Comparison of ENCODE assay signal across 15 mouse cellular contexts in the genomic region with DNA sequence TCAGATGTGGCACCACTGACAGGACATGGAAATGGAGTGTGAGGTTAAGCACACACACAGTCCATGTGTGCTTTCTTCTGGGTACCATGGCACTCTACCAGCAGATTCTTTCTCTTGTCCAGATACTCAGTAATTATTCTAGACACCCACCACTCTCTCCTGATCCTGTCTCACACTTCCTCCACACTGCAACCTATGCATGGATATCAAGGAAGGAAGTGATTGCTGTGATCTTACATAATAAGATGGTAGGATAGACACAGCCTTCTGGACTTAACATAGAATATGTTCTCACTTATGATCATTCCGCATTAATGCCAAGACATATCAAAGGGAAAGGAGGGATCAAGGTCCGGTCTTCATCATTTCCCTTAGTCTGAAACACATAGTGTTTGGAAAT.
"Had no signal": no experiment of that assay in that cellular context is flagged by ENCODE, and none has a peak within 500 bp of the region (broad histone marks: within the 10 kb centered on the region; RNA-seq: fewer than 3 reads in every experiment).

No protein-coding gene starts in this region.

- H3K4me1 ChIP-seq: stomach, embryonic 15.5 days had no signal

- H3K27ac ChIP-seq: neural tube, embryonic 13.5 days; neural tube, embryonic 15.5 days; stomach, embryonic 15.5 days; stomach, postnatal 0 days had no signal

- H3K9me3 ChIP-seq: neural tube, embryonic 13.5 days; neural tube, embryonic 15.5 days; stomach, embryonic 15.5 days had no signal

- H3K4me2 ChIP-seq: neural tube, embryonic 13.5 days; neural tube, embryonic 15.5 days; stomach, embryonic 15.5 days had no signal

- H3K4me3 ChIP-seq: neural tube, embryonic 13.5 days; neural tube, embryonic 15.5 days; stomach, embryonic 15.5 days had no signal

- DNase-seq: right cerebral cortex, adult 18-20 months; right cerebral cortex, postnatal 14 days; right cerebral cortex, postnatal 25 days; right cerebral cortex, postnatal 4 days; spleen, adult 18-20 months; thymus, adult 18-20 months; thymus, adult 2 months; thymus, postnatal 14 days; thymus, postnatal 25 days; thymus, postnatal 36 days; thymus, postnatal 4 days had no signal

- H3K9ac ChIP-seq: neural tube, embryonic 13.5 days; neural tube, embryonic 15.5 days; stomach, embryonic 15.5 days had no signal

- H3K27me3 ChIP-seq: neural tube, embryonic 13.5 days; neural tube, embryonic 15.5 days; stomach, embryonic 15.5 days had no signal

- H3K36me3 ChIP-seq: stomach, embryonic 15.5 days had no signal
